Mouse (Mus musculus) testis, postnatal 10 days (tissue): Measurements from ENCODE around the gene Mettl26.
"Not testable (repeated sequence)": the region's sequence is repeated elsewhere in the genome, so short reads cannot be mapped to it uniquely, and the experiment has no call there.

Source experiments
- DNase-seq: peaks from one replicate; pipeline ENCODE4 v3.0.0; 2021; ENCODE audit warnings: low spot score

Mettl26 gene

GRCm38 (mm10) chr17:25869498-25869897 is 5.4 kb upstream of the Mettl26 start:
- DNase-seq: no peak

GRCm38 (mm10) chr17:25869954-25870353 is 4.9 kb upstream of the Mettl26 start:
- DNase-seq: no peak

GRCm38 (mm10) chr17:25871566-25871965 is 3.3 kb upstream of the Mettl26 start:
- not testable (repeated sequence) for DNase-seq

- no peak for DNase-seq
Observed at GRCm38 (mm10) chr17:25872676-25873075, 2.2 kb upstream of the Mettl26 start.

GRCm38 (mm10) chr17:25873405-25874147 is 1.3 kb upstream of the Mettl26 start:
- DNase-seq: no peak

GRCm38 (mm10) chr17:25874148-25874720 is 640 bp upstream of the Mettl26 start:
- no peak for DNase-seq

GRCm38 (mm10) chr17:25875171-25876136 is 580 bp downstream of the Mettl26 start:
- peak; percentile 88 for DNase-seq

GRCm38 (mm10) chr17:25876347-25876915 is 1.6 kb downstream of the Mettl26 start:
- peak; percentile 63 for DNase-seq

- DNase-seq: no peak
Observed at GRCm38 (mm10) chr17:25877025-25877424, 2.2 kb downstream of the Mettl26 start.

GRCm38 (mm10) chr17:25877741-25878610 is 3.1 kb downstream of the Mettl26 start:
- peak; percentile 67 for DNase-seq

GRCm38 (mm10) chr17:25878611-25879180 is 3.8 kb downstream of the Mettl26 start:
- DNase-seq: no peak

- DNase-seq: peak; percentile 74
Observed at GRCm38 (mm10) chr17:25879261-25879660, 4.4 kb downstream of the Mettl26 start.

GRCm38 (mm10) chr17:25879750-25880149 is 4.9 kb downstream of the Mettl26 start:
- no peak for DNase-seq

- DNase-seq: no peak
Observed at GRCm38 (mm10) chr17:25880196-25880910, 5.5 kb downstream of the Mettl26 start, which contains the start of gene Wfikkn1. Gene Wfikkn1, minus strand, starts transcription at chr17:25880858.

- DNase-seq: no peak
Observed at GRCm38 (mm10) chr17:25880913-25881641, 6.2 kb downstream of the Mettl26 start.

GRCm38 (mm10) chr17:25881691-25882090 is 6.8 kb downstream of the Mettl26 start:
- no peak for DNase-seq

- DNase-seq: no peak
Observed at GRCm38 (mm10) chr17:25882306-25882705, 7.4 kb downstream of the Mettl26 start.

GRCm38 (mm10) chr17:25883268-25883667 is 8.4 kb downstream of the Mettl26 start:
- DNase-seq: no peak

- DNase-seq: no peak
Observed at GRCm38 (mm10) chr17:25883824-25884223, 8.9 kb downstream of the Mettl26 start.
